Mouse (Mus musculus): ENCODE results near the gene Olfr1112. TPM values are rescaled to one million over a fixed set of nuclear protein-coding genes. Genes with fewer than 3 reads are reported as not detected.
"Not testable (repeated sequence)": the region's sequence is repeated elsewhere in the genome, so short reads cannot be mapped to it uniquely, and the experiment has no call there.

Gene Olfr1112
- not detected in 2 replicates for polyA plus RNA-seq (2012; ENCODE audit: insufficient read depth, insufficient read length, missing spikeins)

DNA sequence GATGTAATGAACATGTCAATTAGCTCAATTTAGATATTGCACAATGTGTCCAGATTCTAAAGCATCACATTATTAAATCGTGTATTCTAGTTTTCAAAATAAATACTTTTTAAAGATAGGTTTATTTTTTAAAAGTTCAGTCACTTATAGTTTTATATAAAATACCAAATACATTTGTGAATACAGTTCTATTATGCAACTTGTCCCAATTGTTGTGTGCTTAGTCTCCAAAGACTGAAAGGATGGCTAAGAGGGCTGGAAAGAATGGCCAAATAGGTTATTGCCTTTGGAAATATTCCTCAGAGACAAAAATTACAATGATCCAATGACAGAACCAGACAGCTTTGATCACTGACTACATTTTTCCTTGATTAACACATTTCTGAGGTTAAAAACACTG lies at the start of gene Olfr1112:
Olfr1112 (plus strand) TSS at position 301 of the 400 bp plus-strand sequence.
- no peaks in the 10 kb centered on the region for H3K4me1 ChIP-seq (ENCODE audit: control insufficient read depth, insufficient read depth, low read length)
- TF ChIP-seq CTCF (IDR thresholded peaks at IDR 0.05; ENCODE audit: low read depth, low read length) (no peak), POLR2A (IDR thresholded peaks at IDR 0.05; ENCODE audit: borderline replicate concordance, low read depth, low read length) (no peak)
- no peak within 1 kb of the TSS for H3K27ac ChIP-seq (ENCODE audit: insufficient read depth, low read depth, low read length)
- no peak within 1 kb of the TSS for H3K4me3 ChIP-seq (ENCODE audit: insufficient read depth, low read length)

DNA sequence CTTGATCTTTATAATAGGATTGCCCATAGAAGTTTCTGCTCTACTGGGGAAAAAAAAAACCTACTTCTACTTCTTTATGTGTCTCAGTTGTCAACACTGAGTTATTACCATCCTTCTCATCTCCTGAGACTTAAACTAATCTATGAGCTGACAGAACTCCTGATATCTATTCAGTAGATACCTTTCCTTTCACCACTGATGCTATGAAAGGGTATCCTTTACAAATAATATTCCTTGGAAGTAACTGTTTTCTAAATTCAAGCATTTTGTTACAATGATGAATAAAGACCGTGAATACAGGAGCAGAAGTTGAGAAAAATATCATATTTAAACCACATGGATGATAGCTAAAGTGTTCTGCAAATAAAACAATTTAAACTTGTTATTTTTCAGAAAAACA lies 47.4 kb upstream of the Olfr1112 start, which contains the start of gene Olfr1110:
Olfr1110 (minus strand) TSS at position 101 of the 400 bp plus-strand sequence.
- no peak within 1 kb of the TSS for H3K4me3 ChIP-seq (ENCODE audit: insufficient read depth, low read length)
- no peak within 1 kb of the TSS for H3K27ac ChIP-seq (ENCODE audit: insufficient read depth, low read depth, low read length)
- no peak for TF ChIP-seq CTCF (IDR thresholded peaks at IDR 0.05; ENCODE audit: low read depth, low read length)
- no peak for TF ChIP-seq POLR2A (IDR thresholded peaks at IDR 0.05; ENCODE audit: borderline replicate concordance, low read depth, low read length)
- H3K4me1 ChIP-seq (ENCODE audit: control insufficient read depth, insufficient read depth, low read length) = no peaks in the 10 kb centered on the region

DNA sequence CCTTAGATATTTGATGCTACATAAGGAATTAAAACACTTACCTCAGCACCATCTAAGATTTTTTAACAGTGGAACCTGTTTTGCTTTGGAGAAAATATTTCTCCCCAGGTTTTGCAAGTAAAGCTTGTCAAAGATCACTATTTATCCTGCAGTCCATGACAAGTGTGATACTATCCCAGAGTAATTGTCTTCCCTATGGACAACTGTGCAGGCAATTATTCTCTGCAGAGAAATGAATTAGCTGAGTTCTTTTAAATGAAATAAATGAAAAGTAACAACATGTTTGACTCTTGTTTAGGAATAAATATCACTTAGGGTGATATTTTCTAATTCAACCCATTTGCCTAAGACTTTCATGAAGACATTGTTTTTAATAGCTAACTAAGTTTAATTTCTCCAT lies 35.1 kb upstream of the Olfr1112 start, which contains the start of gene Olfr1111:
Olfr1111 (minus strand) TSS at position 101 of the 400 bp plus-strand sequence.
- Histone ChIP-seq H3K4me1 (ENCODE audit: control insufficient read depth, insufficient read depth, low read length) (no peaks in the 10 kb centered on the region), H3K4me3 (ENCODE audit: insufficient read depth, low read length) (no peak within 1 kb of the TSS), H3K27ac (ENCODE audit: insufficient read depth, low read depth, low read length) (no peak within 1 kb of the TSS)
- TF ChIP-seq POLR2A (IDR thresholded peaks at IDR 0.05; ENCODE audit: borderline replicate concordance, low read depth, low read length) = no peak
- no peak for TF ChIP-seq CTCF (IDR thresholded peaks at IDR 0.05; ENCODE audit: low read depth, low read length)

DNA sequence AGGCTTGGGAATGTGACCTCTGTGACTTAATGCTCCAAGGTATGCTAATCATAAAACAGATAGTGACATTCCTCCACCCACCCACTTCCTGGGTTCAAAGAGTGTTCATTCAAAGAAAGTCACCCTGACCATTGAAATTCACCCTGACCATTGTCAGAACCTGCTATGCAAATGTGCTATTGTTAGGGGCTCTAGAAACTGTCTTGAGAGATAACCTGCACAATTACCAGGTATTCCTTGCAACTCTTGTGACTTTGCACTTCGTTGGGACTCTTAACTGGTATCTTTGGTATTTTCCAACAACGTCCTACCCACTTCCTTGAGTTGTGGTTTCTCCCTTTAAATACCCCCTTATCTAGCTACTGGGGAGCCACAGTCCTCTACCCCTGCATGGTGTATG lies 19.9 kb upstream of the Olfr1112 start:
- H3K27ac ChIP-seq (ENCODE audit: insufficient read depth, low read depth, low read length); H3K4me1 ChIP-seq (ENCODE audit: control insufficient read depth, insufficient read depth, low read length); H3K4me3 ChIP-seq (ENCODE audit: insufficient read depth, low read length): not testable (repeated sequence)

DNA sequence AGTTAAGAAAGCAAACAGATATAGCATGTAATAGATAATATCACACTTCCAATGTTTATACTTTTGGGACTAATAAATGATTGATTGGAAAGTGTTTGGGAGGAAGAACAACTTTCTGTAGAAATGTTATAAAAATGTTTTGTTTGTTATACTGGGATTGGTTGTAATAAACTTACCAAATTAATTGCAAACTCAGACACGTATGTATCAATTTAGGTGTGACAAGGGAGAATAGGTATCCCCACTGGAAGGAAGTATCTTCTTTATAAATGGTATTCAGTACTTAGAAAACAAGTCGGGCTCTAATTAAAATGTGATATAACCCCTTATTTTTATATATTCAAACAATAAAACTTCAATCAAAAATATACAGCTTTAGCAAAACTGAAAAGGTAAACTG lies 21.1 kb downstream of the Olfr1112 start, which contains the start of gene Olfr1113:
Olfr1113 (plus strand) TSS at position 301 of the 400 bp plus-strand sequence.
- Histone ChIP-seq H3K4me1 (ENCODE audit: control insufficient read depth, insufficient read depth, low read length) (no peaks in the 10 kb centered on the region), H3K27ac (ENCODE audit: insufficient read depth, low read depth, low read length) (no peak within 1 kb of the TSS), H3K4me3 (ENCODE audit: insufficient read depth, low read length) (no peak within 1 kb of the TSS)
- TF ChIP-seq CTCF (IDR thresholded peaks at IDR 0.05; ENCODE audit: low read depth, low read length) = no peak
- no peak for TF ChIP-seq POLR2A (IDR thresholded peaks at IDR 0.05; ENCODE audit: borderline replicate concordance, low read depth, low read length)

Other genes with a start within 250 kb of the Olfr1112 start
- not detected in 2 replicates for gene Olfr1099, start 227.1 kb upstream of the Olfr1112 start, polyA plus RNA-seq (2012; ENCODE audit: insufficient read depth, insufficient read length, missing spikeins)
- not detected in 2 replicates for gene Olfr1100, start 207.8 kb upstream of the Olfr1112 start, polyA plus RNA-seq (2012; ENCODE audit: insufficient read depth, insufficient read length, missing spikeins)
- not detected in 2 replicates for gene Olfr1101, start 196.6 kb upstream of the Olfr1112 start, polyA plus RNA-seq (2012; ENCODE audit: insufficient read depth, insufficient read length, missing spikeins)
- not detected in 2 replicates for gene Olfr1102, start 189.4 kb upstream of the Olfr1112 start, polyA plus RNA-seq (2012; ENCODE audit: insufficient read depth, insufficient read length, missing spikeins)
- not detected in 2 replicates for gene Olfr1104, start 160.7 kb upstream of the Olfr1112 start, polyA plus RNA-seq (2012; ENCODE audit: insufficient read depth, insufficient read length, missing spikeins)
- not detected in 2 replicates for gene Olfr1105, start 151.3 kb upstream of the Olfr1112 start, polyA plus RNA-seq (2012; ENCODE audit: insufficient read depth, insufficient read length, missing spikeins)
- not detected in 2 replicates for gene Olfr1106, start 135.5 kb upstream of the Olfr1112 start, polyA plus RNA-seq (2012; ENCODE audit: insufficient read depth, insufficient read length, missing spikeins)
- gene Olfr1107, start 112.0 kb upstream of the Olfr1112 start, polyA plus RNA-seq (2012; ENCODE audit: insufficient read depth, insufficient read length, missing spikeins) = not detected in 2 replicates
- 0.33 TPM in 1 of 2 replicates, not detected in the other for gene Olfr1109, start 91.8 kb upstream of the Olfr1112 start, polyA plus RNA-seq (2012; ENCODE audit: insufficient read depth, insufficient read length, missing spikeins)
- not detected in 2 replicates for gene Olfr259, start 73.2 kb upstream of the Olfr1112 start, polyA plus RNA-seq (2012; ENCODE audit: insufficient read depth, insufficient read length, missing spikeins)
- gene Olfr1110, start 47.5 kb upstream of the Olfr1112 start, polyA plus RNA-seq (2012; ENCODE audit: insufficient read depth, insufficient read length, missing spikeins) = not detected in 2 replicates
- not detected in 2 replicates for gene Olfr1111, start 35.2 kb upstream of the Olfr1112 start, polyA plus RNA-seq (2012; ENCODE audit: insufficient read depth, insufficient read length, missing spikeins)
- gene Olfr1113, start 21.2 kb downstream of the Olfr1112 start, polyA plus RNA-seq (2012; ENCODE audit: insufficient read depth, insufficient read length, missing spikeins) = not detected in 2 replicates
- not detected in 2 replicates for gene Olfr1115, start 60.2 kb downstream of the Olfr1112 start, polyA plus RNA-seq (2012; ENCODE audit: insufficient read depth, insufficient read length, missing spikeins)
- gene Olfr1116, start 79.7 kb downstream of the Olfr1112 start, polyA plus RNA-seq (2012; ENCODE audit: insufficient read depth, insufficient read length, missing spikeins) = not detected in 2 replicates
- gene Olfr1118, start 119.8 kb downstream of the Olfr1112 start, polyA plus RNA-seq (2012; ENCODE audit: insufficient read depth, insufficient read length, missing spikeins) = not detected in 2 replicates
- gene Olfr1120, start 167.0 kb downstream of the Olfr1112 start, polyA plus RNA-seq (2012; ENCODE audit: insufficient read depth, insufficient read length, missing spikeins) = not detected in 2 replicates
- gene Olfr1121, start 182.1 kb downstream of the Olfr1112 start, polyA plus RNA-seq (2012; ENCODE audit: insufficient read depth, insufficient read length, missing spikeins) = not detected in 2 replicates
- gene Olfr1122, start 198.1 kb downstream of the Olfr1112 start, polyA plus RNA-seq (2012; ENCODE audit: insufficient read depth, insufficient read length, missing spikeins) = not detected in 2 replicates
- gene Olfr1123, start 228.8 kb downstream of the Olfr1112 start, polyA plus RNA-seq (2012; ENCODE audit: insufficient read depth, insufficient read length, missing spikeins) = not detected in 2 replicates
- not detected in 2 replicates for gene Olfr1124, start 242.5 kb downstream of the Olfr1112 start, polyA plus RNA-seq (2012; ENCODE audit: insufficient read depth, insufficient read length, missing spikeins)